ENCODE assay signal across 9 mouse cellular contexts in genomic region chr14:12112548-12113011, GRCm38 (mm10).
A peak's percentile ranks its signal among the peaks of the same experiment; 100 is the strongest.
DNase-seq lines count a peak whose midpoint lies in the region; ATAC-seq and TF ChIP-seq lines count a peak whose summit lies in the region.
"Had no signal": no experiment of that assay in that cellular context is flagged by ENCODE, and none has a peak within 500 bp of the region (broad histone marks: within the 10 kb centered on the region; RNA-seq: fewer than 3 reads in every experiment).

No protein-coding gene starts in this region.

- TF ChIP-seq EP300 in lung, postnatal 0 days (IDR thresholded peaks at IDR 0.05), result no peak

- TF ChIP-seq CTCF in layer of hippocampus, adult 2 months (conservative IDR thresholded peaks at IDR 0.05), result no peak
- no peak for TF ChIP-seq CTCF in lung, postnatal 0 days (IDR thresholded peaks at IDR 0.05)

- H3K27ac ChIP-seq in layer of hippocampus, adult 2 months, result peak overlapping the region; percentile 43
- no peak overlapping the region for H3K27ac ChIP-seq in lung, postnatal 0 days (ENCODE audit: low read length)
- no peak overlapping the region for H3K27ac ChIP-seq in neural tube, embryonic 15.5 days (replicated peaks)
- H3K27ac ChIP-seq in forebrain, embryonic 16.5 days (ENCODE audit: low read length), result no peak overlapping the region

- peaks cover 5% of the 10 kb centered on the region for H3K4me1 ChIP-seq in lung, postnatal 0 days (ENCODE audit: insufficient read depth, low read depth, low read length)
- 0 out of 2 replicates have a peak, but pooled peaks cover 3% of the 10 kb centered on the region for H3K4me1 ChIP-seq in neural tube, embryonic 15.5 days
- H3K4me1 ChIP-seq in forebrain, embryonic 16.5 days (replicated peaks; ENCODE audit: control insufficient read depth, insufficient read depth, low read length), result peaks cover 8% of the 10 kb centered on the region; the same call in 1 of the 2 replicates

- H3K36me3 ChIP-seq in lung, postnatal 0 days (ENCODE audit: insufficient read depth, low read length), result no peaks in the 10 kb centered on the region
- no peaks in the 10 kb centered on the region for H3K36me3 ChIP-seq in neural tube, embryonic 15.5 days
- H3K36me3 ChIP-seq in forebrain, embryonic 16.5 days (ENCODE audit: control insufficient read depth, insufficient read depth), result no peaks in the 10 kb centered on the region

- no peak overlapping the region for H3K4me2 ChIP-seq in lung, postnatal 0 days (replicated peaks; ENCODE audit: low read depth, low read length)
- no peak overlapping the region for H3K4me2 ChIP-seq in neural tube, embryonic 15.5 days
- no peak overlapping the region for H3K4me2 ChIP-seq in forebrain, embryonic 16.5 days (ENCODE audit: low read length)

- no peak overlapping the region for H3K9ac ChIP-seq in lung, postnatal 0 days (replicated peaks; ENCODE audit: low read depth)
- H3K9ac ChIP-seq in neural tube, embryonic 15.5 days (replicated peaks), result no peak overlapping the region
- H3K9ac ChIP-seq in forebrain, embryonic 16.5 days (replicated peaks; ENCODE audit: low read depth, low read length), result no peak overlapping the region

- no peak overlapping the region for H3K4me3 ChIP-seq in layer of hippocampus, adult 2 months
- H3K4me3 ChIP-seq in lung, postnatal 0 days (ENCODE audit: low read depth, low read length), result no peak overlapping the region
- H3K4me3 ChIP-seq in neural tube, embryonic 15.5 days (replicated peaks), result no peak overlapping the region
- no peak overlapping the region for H3K4me3 ChIP-seq in forebrain, embryonic 16.5 days (replicated peaks; ENCODE audit: low read length)
- H3K4me3 ChIP-seq: erythroblast, embryonic 14.5 days had no signal

- ATAC-seq in lung, postnatal 0 days, result peak; percentile 61
- ATAC-seq in neural tube, embryonic 15.5 days (ENCODE audit: low FRiP score), result no peak
- no peak for ATAC-seq in forebrain, embryonic 16.5 days

- no peaks in the 10 kb centered on the region for H3K9me3 ChIP-seq in lung, postnatal 0 days (ENCODE audit: low read length)
- no peaks in the 10 kb centered on the region for H3K9me3 ChIP-seq in neural tube, embryonic 15.5 days (replicated peaks)
- H3K9me3 ChIP-seq in forebrain, embryonic 16.5 days (ENCODE audit: control insufficient read depth, low read length), result no peaks in the 10 kb centered on the region

- DNase-seq in layer of hippocampus, adult 2 months (ENCODE audit: low spot score in 2 of 2), result peak in 1 of 2 experiments; percentile 15
- DNase-seq in layer of hippocampus, adult 11-12 months (ENCODE audit: low spot score), result no peak
- DNase-seq in adrenal gland, postnatal 14 days, result peak; percentile 76
- peak; percentile 47 for DNase-seq in gastrocnemius, postnatal 14 days
- DNase-seq in lung, postnatal 0 days (ENCODE audit: low spot score), result peak; percentile 47
- DNase-seq in neural tube, embryonic 10.5 days (ENCODE audit: extremely low spot score, low spot score), result no peak

- intact Hi-C loops in gastrocnemius, postnatal 14 days (cut with DNase I; ENCODE audit: low total_unique reads), result no loop called here

- no peaks in the 10 kb centered on the region for H3K27me3 ChIP-seq in lung, postnatal 0 days (replicated peaks; ENCODE audit: insufficient read depth, low read length)
- no peaks in the 10 kb centered on the region for H3K27me3 ChIP-seq in neural tube, embryonic 15.5 days (replicated peaks)
- H3K27me3 ChIP-seq in forebrain, embryonic 16.5 days (replicated peaks; ENCODE audit: control insufficient read depth, insufficient read depth, low read length), result no peaks in the 10 kb centered on the region

- 19% methylated on average over 2 of the region's 2 CpGs for WGBS in lung, postnatal 0 days
- WGBS in neural tube, embryonic 15.5 days, result 75% methylated on average over 2 of the region's 2 CpGs
- WGBS in forebrain, embryonic 16.5 days, result 62% methylated on average over 2 of the region's 2 CpGs

Comparison
In these comparisons a context has a peak if more than half of its experiments do, and no peak if none do; other contexts are left out.
1. DNase-seq: peak in adrenal gland, postnatal 14 days (single experiment), gastrocnemius, postnatal 14 days (single experiment) and lung, postnatal 0 days (single experiment); none in layer of hippocampus, adult 11-12 months (single experiment) and neural tube, embryonic 10.5 days (single experiment).